Mouse (Mus musculus) lung, adult 2 months (tissue): ENCODE measurements around the gene Slc2a1.

Experiments used
- CTCF ChIP-seq: fragments of 200-500 bp; IDR thresholded peaks from 2 replicates; pipeline ENCODE4 v1.5.1; 2011; ENCODE audit warnings: mild to moderate bottlenecking, low read length, control low read depth; ENCODE audit not compliant: insufficient read depth
- POLR2A ChIP-seq: fragments of 200-500 bp; IDR thresholded peaks from 2 replicates; pipeline ENCODE4 v1.6.1; 2011; ENCODE audit warnings: low read depth, mild to moderate bottlenecking, control low read depth, low read length, borderline replicate concordance; ENCODE audit errors: extremely low read depth

DNA sequence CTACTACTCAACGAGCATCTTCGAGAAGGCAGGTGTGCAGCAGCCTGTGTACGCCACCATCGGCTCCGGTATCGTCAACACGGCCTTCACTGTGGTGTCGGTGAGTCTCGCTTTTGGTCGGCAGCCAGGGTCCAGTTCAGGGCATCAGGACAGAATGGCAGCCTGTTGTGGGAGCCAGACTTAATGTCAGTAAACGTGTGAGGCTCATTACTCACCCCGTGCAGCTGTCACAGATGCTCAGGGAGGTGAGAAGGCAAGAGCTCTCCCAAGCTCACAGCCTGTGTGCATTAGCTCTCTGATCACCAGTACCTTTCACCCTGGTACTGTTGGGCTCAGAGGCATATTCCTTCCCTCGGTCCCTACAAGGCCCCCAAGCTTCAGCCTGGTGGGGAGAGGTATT, 25.3 kb downstream of the Slc2a1 start:
- TF ChIP-seq POLR2A (no peak), CTCF (no peak)
